Comparison of ENCODE assay signal across 13 mouse cellular contexts in genomic region chr11:57633975-57634585, GRCm38 (mm10). TPM values are rescaled to one million over a fixed set of nuclear protein-coding genes. Genes with fewer than 3 reads are reported as not detected.
A peak's percentile ranks its signal among the peaks of the same experiment; 100 is the strongest.
DNase-seq lines count a peak whose midpoint lies in the region; ATAC-seq lines count a peak whose summit lies in the region.
"Had no signal": no experiment of that assay in that cellular context is flagged by ENCODE, and none has a peak within 500 bp of the region (broad histone marks: within the 10 kb centered on the region; RNA-seq: fewer than 3 reads in every experiment).

No protein-coding gene starts in this region.

- no peak overlapping the region for H3K9ac ChIP-seq in kidney, embryonic 15.5 days

- WGBS in kidney, embryonic 15.5 days, result 48% methylated on average over 6 of the region's 6 CpGs

- H3K4me3 ChIP-seq in kidney, embryonic 15.5 days (replicated peaks), result no peak overlapping the region
- H3K4me3 ChIP-seq: embryonic facial prominence, embryonic 10.5 days had no signal

- no peaks in the 10 kb centered on the region for H3K27me3 ChIP-seq in kidney, embryonic 15.5 days
- H3K27me3 ChIP-seq in splenic B cell, adult 2 months (ENCODE audit: control insufficient read depth, insufficient read depth, low read length, poor library complexity, severe bottlenecking), result no peaks in the 10 kb centered on the region

- H3K36me3 ChIP-seq in kidney, embryonic 15.5 days, result no peaks in the 10 kb centered on the region
- H3K36me3 ChIP-seq in splenic B cell, adult 2 months (ENCODE audit: control insufficient read depth, insufficient read depth, low read length, poor library complexity, severe bottlenecking), result no peaks in the 10 kb centered on the region
- H3K36me3 ChIP-seq: embryonic facial prominence, embryonic 10.5 days had no signal

- ATAC-seq in kidney, embryonic 15.5 days (replicated peaks; ENCODE audit: low FRiP score), result peak; percentile 54; the same call in 1 of the 2 replicates
- ATAC-seq: CD4-positive, CD25-positive, alpha-beta regulatory T cell, adult 4 months; hindbrain, postnatal 0 days had no signal

- H3K9me3 ChIP-seq in kidney, embryonic 15.5 days (replicated peaks), result no peaks in the 10 kb centered on the region
- H3K9me3 ChIP-seq: embryonic facial prominence, embryonic 10.5 days had no signal

- no peak overlapping the region for H3K27ac ChIP-seq in kidney, embryonic 15.5 days
- H3K27ac ChIP-seq: embryonic facial prominence, embryonic 10.5 days; hindbrain, postnatal 0 days had no signal

- no peak overlapping the region for H3K4me2 ChIP-seq in kidney, embryonic 15.5 days

- DNase-seq in kidney, adult 11 months, result no peak
- DNase-seq in spleen, postnatal 10 days (ENCODE audit: low spot score in 2 of 2), result peak; percentile 16 to 25
- DNase-seq in spleen, adult 12 weeks (ENCODE audit: low spot score), result no peak
- DNase-seq in adrenal gland, postnatal 36 days, result peak; percentile 78 to 83
- peak; percentile 34 for DNase-seq in splenic B cell, adult 2 months (ENCODE audit: low read depth, low spot score)
- no peak for DNase-seq in layer of hippocampus, adult 11-12 months (ENCODE audit: low spot score)
- DNase-seq in left cerebral cortex, adult 11 months (ENCODE audit: low spot score), result no peak
- DNase-seq: cerebellum, adult 9-10 months; heart, postnatal 14 days had no signal

- peaks cover 21% of the 10 kb centered on the region for H3K4me1 ChIP-seq in kidney, embryonic 15.5 days

RNA-seq across cellular contexts. Expression of gene Galnt10, which starts 11.2 kb away (rescaled TPM):
- 22.3 and 23.6 TPM in 2 replicates for polyA plus RNA-seq in kidney, embryonic 15.5 days (2015; fragmentation: Nextera tagmentation; extraction: Ambion mirVana)
- 10 to 100 TPM; 47.0 to 51.6 TPM for total RNA-seq in adrenal gland, postnatal 36 days (2021)

Comparison
In these comparisons a context has a peak if more than half of its experiments do, and no peak if none do; other contexts are left out.
1. DNase-seq: peak in spleen, postnatal 10 days (2 of 2), adrenal gland, postnatal 36 days (2 of 2) and splenic B cell, adult 2 months (single experiment); none in kidney, adult 11 months (single experiment), spleen, adult 12 weeks (single experiment), layer of hippocampus, adult 11-12 months (single experiment) and left cerebral cortex, adult 11 months (single experiment).